Mouse (Mus musculus): Measurements from ENCODE around the gene Sema6d. TPM values are rescaled to one million over a fixed set of nuclear protein-coding genes. Genes with fewer than 3 reads are reported as not detected.

Gene Sema6d
- total RNA-seq, 1 experiment from 2014 or later = not detected

DNA sequence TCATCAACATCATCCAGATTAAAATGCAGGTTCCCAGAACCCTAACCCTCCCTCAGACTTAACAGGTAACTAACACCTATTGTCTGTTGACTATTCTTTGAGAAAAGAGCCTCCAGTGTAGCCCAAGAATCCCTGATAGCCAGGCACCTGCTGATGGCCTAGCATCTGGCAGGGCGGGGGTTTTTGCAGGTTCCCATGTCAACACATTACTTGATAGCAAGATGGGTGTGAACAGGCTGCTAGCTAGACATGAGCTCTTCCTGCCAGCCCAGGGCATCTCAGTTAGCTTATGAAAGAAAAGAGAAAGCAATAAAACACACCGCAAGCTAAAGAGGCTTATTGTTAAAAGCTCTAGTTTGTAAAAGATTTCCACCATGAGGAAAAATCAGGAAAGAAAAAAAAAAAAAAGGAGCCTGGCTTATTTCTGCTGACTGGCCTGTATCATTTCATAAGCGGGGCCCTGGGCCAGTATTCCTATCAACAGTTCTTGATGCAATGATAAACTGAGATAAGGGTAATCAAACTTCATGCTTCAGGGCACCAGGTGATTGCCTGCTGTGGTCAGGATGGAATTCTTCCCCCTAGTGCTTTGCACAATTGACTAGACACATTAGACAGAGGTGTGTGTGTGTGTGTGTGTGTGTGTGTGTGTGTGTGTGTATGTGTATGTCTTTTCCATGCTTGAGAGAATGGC is 528.9 kb downstream of the Sema6d start:
- ATAC-seq (replicated peaks; ENCODE audit: insufficient number of reproducible peaks, low FRiP score, low TSS enrichment, poor library complexity, severe bottlenecking) = no peak

DNA sequence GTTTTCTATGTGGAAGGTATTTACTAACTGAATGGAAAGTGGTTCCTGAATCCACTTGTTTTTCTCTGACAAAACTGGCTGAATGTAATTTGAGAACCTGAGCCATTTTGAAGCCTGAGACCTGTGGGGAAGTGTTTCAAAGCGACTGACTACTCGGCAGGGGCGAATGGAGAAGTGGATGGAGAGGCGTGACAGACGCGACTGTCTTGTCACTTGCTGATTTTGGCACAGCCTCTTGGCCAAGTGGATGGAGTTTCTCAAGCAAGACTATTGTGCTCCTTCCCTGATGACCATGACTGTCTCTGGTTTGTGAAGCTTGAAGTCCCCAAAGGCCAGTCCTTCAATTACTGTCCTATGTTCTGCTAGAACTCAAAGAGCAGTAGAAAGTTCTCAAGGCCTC is 530.7 kb downstream of the Sema6d start:
- no peak for ATAC-seq (replicated peaks; ENCODE audit: insufficient number of reproducible peaks, low FRiP score, low TSS enrichment, poor library complexity, severe bottlenecking)

DNA sequence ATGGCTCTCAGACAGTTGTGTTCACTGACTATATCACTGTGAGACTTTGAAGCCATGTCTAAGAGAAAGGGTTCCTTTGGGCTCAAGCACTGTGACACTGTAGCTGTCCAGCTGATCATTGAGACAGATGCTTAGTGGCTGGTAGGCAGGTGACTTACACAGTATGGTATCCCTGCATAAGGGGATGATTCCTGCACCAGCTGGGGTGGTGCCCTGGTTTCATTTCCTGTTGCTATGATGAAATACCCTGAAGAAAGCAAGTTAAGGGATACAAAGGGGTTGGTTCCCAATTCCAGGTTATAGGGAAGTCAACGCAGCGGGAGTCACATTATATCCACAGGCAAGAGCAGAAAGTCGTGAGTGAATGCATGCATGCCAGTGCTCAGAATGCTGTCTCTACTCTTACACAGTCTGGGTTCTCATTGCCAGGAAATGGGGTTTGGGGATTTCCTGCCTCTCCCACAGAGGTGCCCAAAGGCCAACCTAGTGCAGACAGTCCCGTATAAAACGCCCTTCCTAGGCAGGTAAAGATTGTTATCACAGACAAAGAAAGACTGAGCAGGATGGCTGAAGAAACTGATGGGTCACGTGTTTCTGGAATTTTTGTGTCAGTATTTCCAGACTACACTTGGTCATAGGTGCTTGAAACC is 532.3 kb downstream of the Sema6d start:
- ATAC-seq (replicated peaks; ENCODE audit: insufficient number of reproducible peaks, low FRiP score, low TSS enrichment, poor library complexity, severe bottlenecking) = no peak

DNA sequence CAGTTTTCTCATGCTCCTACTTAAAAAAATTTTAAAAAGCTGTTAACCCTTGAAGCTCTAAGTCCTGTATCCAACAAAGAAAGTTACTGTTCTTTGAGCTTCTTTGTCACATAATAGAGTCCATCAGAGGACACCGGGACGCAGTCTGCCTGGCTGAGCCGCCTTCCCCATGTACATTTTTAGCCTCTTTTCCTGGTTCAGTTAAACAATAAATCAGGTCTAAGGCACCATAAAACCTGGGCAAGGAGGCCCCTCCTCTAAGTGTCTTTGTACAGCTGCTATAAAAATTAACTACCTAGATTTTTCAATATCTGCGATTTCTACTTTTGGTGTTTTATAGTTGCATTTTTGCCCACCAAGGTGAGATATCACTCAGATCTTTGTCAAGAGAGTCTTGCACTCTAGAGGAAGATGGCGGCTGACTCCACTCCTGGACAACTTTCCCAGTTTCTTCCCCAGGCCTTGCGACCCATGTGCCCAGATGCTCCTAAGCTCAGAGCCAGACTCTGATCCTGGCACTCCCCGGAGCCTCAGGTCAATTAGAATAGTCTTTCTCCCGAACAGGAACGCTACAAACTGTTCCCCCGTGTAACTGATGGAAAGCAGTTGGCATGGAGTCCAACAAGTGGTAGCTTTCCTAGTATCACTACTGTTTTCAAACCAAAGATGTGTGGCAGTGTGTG is 534.6 kb downstream of the Sema6d start:
- no peak for ATAC-seq (replicated peaks; ENCODE audit: insufficient number of reproducible peaks, low FRiP score, low TSS enrichment, poor library complexity, severe bottlenecking)

DNA sequence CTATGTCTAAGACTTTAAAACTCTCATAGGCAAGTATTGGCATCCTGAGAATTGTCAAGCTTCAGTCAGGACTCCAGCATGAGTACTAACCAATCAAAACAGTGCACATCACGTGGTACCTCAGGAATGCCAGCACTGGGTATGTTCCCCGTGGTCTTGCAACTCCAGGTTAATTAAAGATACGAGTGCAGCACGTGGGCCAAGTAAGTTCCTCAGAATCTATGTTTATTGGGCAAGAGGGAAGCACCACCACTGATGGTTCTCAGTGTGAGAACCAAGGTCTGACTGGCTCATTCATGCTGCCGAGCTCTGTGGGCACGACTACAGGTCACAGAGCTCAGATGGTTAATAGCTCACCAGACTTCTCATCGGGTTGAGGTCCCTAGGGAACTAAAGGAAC is 536.7 kb downstream of the Sema6d start:
- ATAC-seq (replicated peaks; ENCODE audit: insufficient number of reproducible peaks, low FRiP score, low TSS enrichment, poor library complexity, severe bottlenecking) = no peak

DNA sequence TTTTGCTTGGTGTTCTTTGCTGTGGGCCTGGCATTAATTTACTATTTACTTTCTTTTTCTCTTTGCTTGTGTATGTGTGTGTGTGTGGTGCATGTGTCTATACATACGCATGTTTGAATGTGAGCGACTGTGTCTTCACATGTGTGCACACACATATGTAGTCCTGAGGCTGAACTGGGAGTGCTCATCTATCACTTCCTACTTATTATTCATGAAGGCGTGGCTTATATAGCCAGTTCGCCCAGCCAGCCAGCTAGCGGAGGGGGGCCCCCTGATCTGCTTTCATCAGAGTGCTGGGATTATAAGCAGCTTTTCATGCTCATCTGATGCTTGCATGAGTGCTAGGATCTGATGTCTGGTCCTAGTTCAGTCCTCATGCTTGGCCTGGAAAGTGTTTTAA is 537.9 kb downstream of the Sema6d start:
- ATAC-seq (replicated peaks; ENCODE audit: insufficient number of reproducible peaks, low FRiP score, low TSS enrichment, poor library complexity, severe bottlenecking) = no peak

DNA sequence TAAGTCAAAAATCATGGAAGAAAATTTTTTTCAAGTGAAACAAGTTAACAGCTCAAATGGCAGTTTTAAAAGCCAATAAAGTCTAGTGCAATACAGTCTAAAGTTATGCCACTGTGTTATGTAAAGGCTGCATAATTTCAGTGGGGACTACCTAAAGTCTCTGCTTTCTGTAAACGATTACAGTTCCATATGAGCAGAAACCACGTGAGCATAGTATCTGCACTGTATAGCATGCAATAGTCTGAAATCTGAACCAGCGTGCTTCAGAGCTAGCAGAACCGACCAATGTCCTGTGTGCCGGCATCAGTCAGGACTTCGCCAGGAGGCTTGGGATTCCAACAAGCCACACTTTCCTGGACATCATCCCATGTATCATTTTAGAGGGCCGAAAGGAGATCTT is 538.9 kb downstream of the Sema6d start:
- ATAC-seq (replicated peaks; ENCODE audit: insufficient number of reproducible peaks, low FRiP score, low TSS enrichment, poor library complexity, severe bottlenecking) = no peak

DNA sequence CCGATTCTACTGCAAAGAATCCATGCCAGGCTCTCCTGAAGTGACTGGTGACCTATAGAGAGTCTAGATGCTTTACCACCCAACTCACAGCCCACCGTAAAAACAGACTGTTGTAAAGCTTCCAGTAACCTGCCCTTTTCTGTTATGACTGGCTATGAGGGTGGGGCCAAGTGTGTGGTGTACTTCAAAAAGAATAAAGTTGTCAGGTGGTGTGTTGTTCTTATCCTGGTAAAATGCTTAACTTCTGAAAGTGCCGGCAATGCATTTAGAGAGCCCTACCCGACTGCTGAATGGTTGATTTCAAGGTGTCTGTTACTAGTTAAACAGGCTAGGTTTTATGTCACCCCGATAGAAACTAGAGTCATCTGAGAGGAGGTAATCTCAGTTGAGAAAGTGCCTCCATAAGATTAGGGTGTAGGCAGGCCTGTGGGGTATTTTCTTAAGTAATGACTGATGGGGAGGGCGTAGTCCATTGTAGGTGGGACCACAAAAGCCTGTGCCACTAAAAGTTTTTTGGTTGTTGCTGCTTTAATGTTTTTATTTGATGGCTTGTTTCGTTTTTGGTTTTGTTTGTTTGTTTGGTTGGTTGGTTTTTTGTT is 544.7 kb downstream of the Sema6d start:
- ATAC-seq (replicated peaks; ENCODE audit: insufficient number of reproducible peaks, low FRiP score, low TSS enrichment, poor library complexity, severe bottlenecking) = no peak

DNA sequence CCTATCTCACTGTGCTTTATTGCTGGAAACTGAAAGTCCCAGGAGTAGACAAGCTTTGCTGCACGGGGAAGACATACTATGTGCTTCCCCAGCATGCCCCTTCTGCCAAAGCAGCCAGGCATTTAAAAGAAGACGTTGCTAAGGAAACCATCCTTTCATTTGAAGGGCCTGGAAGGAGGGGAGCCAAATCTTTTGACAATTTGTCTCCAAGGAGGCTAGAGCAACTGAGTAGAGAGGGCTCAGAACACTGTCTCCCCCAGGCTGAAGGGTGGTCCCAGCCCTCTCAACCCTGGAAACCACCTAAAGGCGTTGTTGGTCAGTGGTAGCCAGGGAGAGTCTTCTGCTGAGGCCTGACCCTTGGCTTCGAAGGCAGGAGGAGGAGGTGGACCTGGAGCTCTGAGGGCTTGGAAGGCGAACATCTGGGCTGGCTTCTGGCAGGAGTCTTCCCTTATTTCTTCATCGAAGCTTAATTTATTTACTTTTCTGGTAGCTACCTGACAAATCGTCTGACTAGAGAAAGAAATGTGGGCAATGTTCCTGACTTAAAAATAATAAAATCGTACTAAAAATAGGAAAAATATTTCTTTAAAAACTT is 545.6 kb downstream of the Sema6d start:
- no peak for ATAC-seq (replicated peaks; ENCODE audit: insufficient number of reproducible peaks, low FRiP score, low TSS enrichment, poor library complexity, severe bottlenecking)

DNA sequence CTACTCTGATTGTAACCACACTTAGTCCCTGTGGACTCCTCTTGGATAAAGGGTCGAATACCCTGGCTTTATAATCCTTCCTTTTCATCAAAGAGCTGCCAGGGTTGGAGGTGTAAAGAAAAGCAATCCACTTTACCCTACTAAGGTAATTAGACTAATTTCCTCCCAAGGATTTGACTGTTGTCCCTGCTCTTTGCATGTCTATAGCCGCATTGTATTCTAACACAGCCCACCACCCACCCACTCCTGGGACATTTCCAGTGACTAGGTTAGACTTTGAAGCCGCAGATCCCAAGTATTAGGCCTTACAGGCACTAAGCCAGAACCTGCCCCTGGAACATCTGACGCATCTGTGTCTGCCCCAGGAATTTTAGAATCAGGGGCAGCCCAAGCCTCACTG is 547.3 kb downstream of the Sema6d start:
- no peak for ATAC-seq (replicated peaks; ENCODE audit: insufficient number of reproducible peaks, low FRiP score, low TSS enrichment, poor library complexity, severe bottlenecking)

DNA sequence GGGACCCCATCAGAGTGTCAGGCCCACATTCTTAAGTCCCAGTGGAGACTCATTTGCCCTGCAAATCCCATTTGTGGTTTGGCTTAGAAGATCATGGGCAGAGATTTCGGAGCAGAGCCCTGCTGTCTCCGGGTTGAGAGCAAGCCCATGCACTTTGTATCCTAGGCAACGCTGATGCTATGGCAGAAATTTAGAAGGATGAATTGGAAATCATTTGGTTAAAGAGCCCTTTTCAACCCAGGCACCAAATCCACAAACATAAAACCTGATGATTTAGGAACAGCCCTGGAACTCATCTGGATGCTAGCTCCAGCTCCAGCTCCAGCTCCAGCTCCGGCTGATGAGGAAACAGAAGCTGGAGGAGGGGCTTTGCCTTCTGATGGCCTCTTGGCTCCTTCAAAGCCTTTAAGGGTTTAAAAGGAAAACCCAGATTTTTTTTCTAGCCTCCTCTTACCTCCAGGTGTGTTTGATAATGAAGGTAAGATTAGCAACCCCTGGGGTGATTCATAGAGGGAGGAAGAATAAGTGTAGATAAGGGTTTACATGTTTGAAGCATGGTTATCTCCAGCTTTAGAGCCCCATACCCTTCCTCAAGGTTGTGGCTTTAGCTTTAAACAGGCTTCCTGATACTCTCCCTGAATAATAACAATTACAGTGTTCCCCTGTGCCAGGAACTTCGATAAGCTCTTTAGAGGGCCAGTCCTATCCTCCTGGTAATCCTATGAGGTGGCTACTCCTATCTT is 549.6 kb downstream of the Sema6d start:
- no peak for ATAC-seq (replicated peaks; ENCODE audit: insufficient number of reproducible peaks, low FRiP score, low TSS enrichment, poor library complexity, severe bottlenecking)

DNA sequence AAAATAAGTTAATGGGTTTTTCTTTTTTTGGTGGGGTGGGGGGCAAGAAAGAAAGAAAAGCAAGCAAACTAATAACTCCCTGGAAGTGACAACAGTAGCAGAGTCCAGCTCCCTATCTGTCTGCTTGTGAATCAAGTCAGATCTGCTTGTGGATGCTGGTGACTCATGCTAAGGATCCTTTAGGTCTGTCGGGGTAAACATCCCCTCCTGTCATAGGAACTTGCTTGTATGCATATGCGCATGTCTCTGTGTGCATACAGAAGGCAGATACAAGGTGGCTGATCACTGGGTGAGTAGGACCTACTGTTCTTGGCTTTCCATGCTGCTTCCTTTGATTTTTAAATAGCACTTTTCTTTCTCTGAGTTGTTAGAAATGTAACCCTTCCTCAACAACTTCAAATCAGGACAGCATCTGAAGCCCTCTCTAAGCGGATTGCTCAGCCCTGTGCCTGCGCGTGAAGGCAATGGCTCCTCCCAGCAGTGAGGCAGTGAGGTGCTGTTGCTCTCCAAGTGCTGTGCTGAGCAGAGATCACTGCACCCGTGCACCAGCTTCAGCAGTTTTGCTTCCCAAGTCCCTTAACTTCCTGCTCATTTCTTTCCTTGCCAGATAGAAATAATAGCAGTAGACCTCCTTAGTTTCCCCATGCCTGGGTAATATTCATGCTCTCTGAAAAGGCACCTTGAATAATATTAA is 550.9 kb downstream of the Sema6d start:
- ATAC-seq (replicated peaks; ENCODE audit: insufficient number of reproducible peaks, low FRiP score, low TSS enrichment, poor library complexity, severe bottlenecking) = no peak

DNA sequence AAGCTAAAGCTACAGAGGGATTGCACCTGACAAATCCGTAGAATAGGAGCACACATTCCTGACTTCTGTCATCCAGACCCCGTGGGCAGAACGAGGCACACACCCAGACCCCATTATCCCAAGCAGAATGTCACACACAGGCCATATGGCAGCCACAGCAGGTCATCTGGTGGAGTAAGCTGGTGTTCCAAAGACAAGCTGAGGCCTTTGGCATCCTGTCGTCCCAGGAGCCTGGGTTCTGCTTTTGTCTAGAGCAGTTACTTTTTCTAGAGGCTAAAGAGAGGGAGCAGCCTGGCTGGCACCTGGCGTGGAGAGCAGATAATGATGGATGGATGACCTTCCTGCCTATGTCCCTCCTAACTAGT is 551.4 kb downstream of the Sema6d start:
- no peak for ATAC-seq (replicated peaks; ENCODE audit: insufficient number of reproducible peaks, low FRiP score, low TSS enrichment, poor library complexity, severe bottlenecking)

DNA sequence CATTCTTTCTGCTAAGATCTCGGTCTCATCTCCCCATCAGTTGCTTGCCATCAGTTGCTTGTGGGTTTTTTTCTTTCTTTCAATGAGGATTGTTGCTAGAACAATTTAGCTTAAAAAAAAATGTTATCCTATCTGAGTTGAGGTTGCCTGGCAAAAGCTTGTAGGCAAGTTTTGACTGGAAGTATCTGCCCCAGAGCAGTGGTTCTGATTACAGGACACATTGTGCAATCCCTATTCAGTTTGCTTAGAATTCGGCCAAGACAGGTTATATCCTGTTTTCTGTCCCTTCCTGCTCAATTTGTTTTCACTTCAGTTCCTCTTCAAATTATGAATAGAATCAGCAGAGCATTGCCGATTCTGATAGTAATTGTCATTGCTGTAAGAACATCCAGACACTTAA is 552.4 kb downstream of the Sema6d start:
- no peak for ATAC-seq (replicated peaks; ENCODE audit: insufficient number of reproducible peaks, low FRiP score, low TSS enrichment, poor library complexity, severe bottlenecking)

DNA sequence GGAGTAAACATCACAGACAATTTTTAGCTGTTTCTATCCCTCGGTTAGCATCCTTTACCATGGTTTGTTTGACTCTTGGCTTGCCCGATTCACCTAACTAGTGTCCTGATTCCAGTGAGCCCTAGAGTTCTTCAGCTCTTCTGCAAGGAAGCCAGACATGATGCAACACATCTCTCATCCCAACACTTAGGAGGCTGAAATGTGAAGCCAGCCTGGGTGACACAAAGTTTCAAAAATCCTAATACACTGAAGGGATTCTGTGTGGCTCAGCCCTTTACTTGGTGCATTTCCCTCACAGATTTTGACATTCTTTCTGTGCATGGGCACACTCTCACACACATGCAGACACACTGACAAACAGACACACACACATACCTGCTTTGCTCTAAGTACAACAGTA is 560.8 kb downstream of the Sema6d start:
- no peak for ATAC-seq (replicated peaks; ENCODE audit: insufficient number of reproducible peaks, low FRiP score, low TSS enrichment, poor library complexity, severe bottlenecking)

DNA sequence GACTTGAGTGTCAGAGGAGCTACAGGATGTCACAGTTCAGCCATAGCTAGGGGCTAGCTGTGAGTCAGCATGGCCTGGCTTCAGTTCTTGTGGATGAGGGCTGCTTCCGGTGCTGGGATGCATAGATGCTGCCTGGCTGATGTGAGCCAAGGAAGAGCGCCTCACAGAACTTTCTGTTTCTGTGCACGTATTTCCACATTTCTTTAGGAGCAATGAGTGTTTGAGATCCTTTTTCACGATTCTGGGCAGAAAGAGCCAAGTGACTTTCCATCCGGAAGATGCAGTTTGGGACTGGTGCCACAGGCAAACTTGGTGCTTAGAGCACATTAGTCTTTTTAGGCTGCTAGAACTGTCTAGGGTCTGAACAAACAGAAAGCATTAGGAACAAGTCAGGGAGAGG is 561.4 kb downstream of the Sema6d start:
- no peak for ATAC-seq (replicated peaks; ENCODE audit: insufficient number of reproducible peaks, low FRiP score, low TSS enrichment, poor library complexity, severe bottlenecking)

DNA sequence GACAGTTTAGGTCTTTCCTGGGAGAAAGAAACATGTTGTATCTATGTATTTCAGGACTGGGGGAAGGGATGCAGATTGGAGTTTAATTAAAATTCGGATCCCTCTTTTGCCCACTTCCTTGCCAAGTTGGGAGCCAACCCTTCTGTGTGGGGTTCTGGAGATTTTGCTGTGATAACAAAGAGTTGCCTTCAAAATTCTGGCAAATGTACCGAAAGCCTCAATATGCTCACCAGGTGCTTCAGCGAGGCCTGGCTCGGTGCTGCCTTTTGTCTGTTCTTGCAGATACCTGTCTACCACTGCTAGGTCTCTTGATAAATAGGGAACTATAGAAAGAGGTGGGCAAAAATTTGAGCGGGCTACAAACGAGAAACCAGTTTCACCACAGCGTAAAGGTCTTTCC is 563.4 kb downstream of the Sema6d start:
- no peak for ATAC-seq (replicated peaks; ENCODE audit: insufficient number of reproducible peaks, low FRiP score, low TSS enrichment, poor library complexity, severe bottlenecking)

DNA sequence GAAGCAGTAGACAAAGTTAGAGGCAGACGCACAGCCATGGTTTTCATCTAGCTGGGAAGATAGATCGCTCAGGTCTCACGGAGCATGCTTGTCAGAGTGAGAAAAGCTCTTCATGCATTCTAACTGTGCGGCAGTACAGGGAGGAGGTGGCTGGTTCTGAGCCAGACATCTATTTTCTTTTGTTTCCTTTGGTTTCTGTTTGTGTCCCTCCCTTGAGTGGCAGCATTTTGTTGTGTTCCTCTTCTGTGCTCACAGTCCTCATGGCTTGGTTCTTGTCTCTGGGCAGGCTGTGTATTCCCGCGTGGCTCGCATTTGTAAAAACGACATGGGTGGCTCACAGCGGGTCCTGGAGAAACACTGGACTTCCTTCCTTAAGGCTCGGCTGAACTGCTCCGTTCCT is 567.6 kb downstream of the Sema6d start:
- ATAC-seq (replicated peaks; ENCODE audit: insufficient number of reproducible peaks, low FRiP score, low TSS enrichment, poor library complexity, severe bottlenecking) = no peak

Measured in monocyte, adult 5-6 weeks (primary cell).